Mouse (Mus musculus) left cerebral cortex, adult 18-20 months (tissue): ENCODE measurements around the gene Kansl1. TPM values are rescaled to one million over a fixed set of nuclear protein-coding genes. Genes with fewer than 3 reads are reported as not detected.

Experiments
- DNase-seq, 2 experiments: peaks; one replicate each; pipeline ENCODE4 v3.0.0; 2021 to 2022; ENCODE audit warnings: low spot score in 2 of 2, mixed read lengths in 1 of 2
- total RNA-seq, 2 experiments: library from RNA; stranded (reverse); gene quantifications; 2 replicates each; pipeline ENCODE4 v1.2.3; 2021

Gene Kansl1
- total RNA-seq, 2 experiments from 2014 or later = 76.1 to 79.7 TPM

DNA sequence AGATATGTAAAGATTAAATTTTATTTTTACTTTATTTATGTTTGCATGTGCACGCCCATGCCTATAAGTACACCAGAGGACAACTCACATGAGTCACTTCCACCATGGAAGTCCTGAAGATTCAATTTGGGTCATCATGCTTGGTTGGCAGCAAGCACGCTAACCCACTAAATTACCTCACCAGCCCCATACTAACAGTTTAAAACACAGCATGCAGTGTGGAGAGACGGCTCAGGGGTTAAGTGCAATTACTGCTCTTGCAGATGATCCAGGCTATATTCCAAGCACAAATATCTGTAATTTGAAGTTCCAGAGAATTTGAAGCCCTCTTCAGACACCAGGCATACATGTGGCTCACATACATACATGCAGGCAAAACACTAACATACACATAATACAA, 92.4 kb downstream of the Kansl1 start:
- DNase-seq = no peak

DNA sequence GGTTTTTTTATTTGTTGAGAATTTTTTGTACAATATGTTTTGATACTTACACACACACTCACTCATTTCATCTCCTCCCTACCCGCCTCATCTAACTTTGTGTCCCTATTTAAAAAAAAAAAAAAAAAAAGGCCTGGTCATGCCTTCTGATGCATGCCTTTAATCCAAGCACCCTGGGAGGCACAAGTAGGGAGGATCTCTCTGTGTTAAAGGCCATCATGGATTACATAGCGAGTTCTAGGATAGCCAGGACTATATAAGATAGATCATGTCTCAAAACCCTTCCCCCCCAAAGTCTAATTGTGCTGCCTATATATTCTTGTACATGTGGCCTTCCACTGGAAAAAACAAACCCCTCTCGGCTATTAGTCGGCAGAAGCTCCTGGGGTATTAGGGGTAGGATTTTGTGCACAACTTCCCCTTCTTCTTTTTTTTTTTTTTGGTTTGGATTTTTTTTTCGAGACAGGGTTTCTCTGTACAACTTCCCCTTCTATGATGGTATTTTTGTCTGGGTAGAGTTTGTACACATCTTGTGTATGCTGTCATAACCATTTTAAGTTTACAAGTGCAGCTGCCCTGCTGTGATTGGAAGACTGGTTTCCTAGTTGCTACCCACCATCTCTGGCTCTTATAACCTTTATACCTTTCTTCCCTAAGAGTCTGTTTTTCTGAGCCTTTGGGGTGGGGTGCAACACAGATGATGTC, 101.0 kb downstream of the Kansl1 start:
- no peak for DNase-seq

DNA sequence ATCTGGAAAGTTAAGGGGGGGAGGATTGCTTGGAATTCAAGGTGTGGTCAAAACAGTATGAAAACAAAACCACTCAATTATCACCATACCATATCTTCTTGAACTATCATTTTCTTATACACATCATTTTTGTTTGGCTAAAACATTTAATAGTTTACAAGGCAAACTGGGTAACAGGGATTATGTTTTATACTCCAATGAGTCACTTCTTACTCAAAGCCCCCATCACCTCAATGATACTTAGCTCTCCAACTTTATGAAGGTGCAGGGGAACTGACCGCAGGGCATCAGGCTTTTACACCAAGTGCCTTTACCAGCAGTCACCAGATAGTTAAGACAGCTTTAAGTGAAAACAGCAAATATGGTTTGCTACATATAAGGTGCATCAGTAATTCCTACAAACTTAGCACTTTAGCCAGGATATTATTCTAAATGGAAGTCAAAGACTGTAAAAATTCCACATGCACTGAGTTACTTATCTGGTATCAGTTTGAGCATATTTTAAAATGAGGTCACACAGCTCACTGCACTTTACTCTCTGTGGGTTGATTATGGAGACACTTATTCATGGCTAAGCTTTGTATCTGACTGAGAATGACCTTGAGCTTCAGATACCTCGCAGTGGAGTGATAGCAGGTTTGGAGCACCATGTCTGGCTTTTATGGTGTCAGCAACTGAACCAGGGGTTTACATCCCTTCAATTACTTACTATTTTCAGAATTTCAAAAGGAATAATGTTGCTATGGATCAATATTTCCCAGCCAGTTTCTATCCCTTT, 104.6 kb downstream of the Kansl1 start:
- DNase-seq = no peak

DNA sequence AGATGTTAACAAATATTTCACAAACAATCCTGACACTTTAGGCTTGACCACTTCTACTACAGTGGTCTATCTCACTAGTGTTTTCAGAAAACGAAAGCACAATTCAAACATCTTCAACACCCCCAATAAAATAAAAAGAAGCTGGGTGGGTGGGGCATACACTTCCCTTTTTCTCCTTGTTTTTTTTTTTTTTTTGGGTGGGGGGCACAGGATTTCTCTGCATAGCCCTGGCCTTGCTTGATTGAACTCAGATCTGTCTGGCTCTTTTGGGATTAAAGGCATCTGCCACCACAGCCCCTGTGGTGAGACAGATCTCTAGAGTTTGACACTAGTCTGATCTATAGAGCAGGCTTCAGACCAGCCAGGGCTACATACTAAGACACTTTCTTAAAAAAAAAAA, 106.0 kb downstream of the Kansl1 start:
- DNase-seq = no peak

DNA sequence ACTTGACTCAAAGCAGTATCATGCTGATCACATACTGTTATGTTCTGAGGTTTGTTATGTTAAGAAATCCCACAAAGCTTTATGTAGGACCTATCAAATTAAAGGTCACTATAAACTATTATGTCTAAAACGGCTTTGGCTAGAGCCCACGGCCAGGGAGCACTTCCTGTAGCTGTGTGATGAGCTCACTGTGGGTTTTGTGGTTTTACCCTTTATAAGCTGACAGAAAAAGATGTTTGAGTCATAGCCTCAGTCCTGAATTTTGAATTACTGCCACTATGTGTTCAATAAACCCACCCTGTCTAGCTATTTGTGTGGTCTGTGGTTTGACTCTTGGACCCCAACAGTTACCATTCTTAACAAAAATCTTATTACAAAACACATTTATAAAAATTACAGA, 106.9 kb downstream of the Kansl1 start:
- no peak for DNase-seq

DNA sequence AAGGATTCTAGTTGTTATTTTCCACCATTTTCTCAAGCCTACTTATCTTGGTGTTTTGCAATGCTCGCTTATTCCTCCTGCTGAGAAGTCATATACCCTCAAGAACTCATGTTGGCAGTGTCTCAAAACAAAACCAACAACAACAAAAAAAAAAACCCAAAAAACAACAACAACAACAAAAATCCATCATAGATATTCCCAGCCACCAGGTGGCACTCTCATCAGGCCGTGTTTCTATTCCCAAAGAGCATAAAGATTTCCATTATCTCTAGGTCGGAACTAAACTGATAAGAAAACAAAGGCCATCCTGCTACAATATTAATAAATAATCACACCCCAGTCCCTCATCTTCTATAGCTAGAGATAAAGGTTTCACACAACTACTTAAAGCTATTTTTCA, 121.7 kb downstream of the Kansl1 start:
- DNase-seq = no peak

DNA sequence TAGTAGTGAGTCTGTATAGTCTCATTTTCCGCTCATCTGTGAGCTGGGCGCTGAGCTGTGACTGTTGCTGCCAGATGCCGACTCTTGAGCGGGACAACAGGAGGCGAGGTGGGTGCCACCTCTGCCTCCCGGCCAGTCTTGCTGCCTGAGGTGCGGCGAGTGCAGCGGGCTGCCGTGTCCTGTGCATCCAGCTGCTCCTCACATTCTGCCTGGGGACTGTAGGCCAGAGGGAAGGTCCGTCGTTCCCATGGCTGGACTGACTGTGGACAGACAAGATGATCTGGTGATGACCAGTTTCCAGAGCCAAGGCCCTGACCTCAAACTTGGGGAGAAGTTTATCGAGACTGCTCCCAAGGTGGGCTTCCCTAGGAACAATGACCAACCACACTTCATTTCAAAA, 133.7 kb downstream of the Kansl1 start:
- no peak for DNase-seq

DNA sequence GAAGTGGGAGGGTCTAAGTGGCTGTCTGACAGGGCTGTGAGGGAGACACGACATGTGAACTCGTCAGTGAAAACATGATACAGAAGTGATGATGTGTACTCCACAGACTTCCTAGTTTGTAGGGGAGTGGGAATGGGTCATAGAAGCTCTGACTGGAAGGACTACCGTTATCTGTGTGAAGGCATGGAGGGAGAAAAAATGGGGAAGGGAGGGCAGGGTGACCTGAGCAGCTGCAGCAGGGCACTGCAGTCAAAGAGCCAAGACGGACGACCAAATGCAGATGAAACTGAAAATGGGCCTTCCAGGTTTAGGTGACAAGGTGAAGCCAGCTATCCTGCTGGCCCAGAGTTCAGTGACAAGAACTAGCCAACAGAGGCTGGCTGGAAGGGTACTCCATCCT, 134.5 kb downstream of the Kansl1 start:
- DNase-seq = no peak

DNA sequence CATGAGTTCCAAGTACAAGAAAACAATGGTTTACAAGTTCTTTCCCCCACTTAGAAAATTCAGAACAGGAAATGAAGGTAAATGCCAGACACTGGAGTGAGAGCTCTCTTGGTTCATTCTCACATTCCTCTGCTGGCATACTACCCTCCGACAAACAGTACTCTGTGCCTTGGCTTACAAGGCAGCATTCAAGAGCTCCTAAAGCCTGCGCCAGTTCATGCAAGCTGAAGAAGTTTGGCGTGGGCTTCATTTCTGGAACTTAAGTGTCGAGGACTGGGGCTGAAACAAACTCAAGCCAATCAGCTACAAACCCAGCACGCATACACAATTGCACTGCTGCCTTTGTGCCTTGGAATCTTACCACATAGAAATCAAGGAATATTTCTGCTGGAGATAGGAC, 136.6 kb downstream of the Kansl1 start:
- DNase-seq = no peak

DNA sequence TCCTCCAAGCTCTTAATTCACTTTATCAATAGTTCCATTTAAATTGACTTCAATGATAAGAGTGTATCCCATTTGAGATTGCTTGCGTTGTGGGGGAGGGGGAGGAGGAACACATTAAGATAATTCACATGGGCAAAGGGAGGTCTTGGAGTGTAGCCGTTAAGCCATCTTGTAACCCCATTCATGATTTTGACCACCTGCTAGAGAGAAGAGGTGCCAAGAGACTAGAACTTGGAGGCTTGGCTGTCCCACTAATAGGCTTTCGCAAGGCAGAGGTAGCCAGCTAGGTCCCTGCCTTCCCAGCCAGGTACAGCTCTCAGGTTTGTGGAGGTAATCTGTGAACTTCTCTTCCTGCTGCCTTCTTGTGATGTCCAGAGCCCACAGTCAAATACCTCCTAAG, 137.5 kb downstream of the Kansl1 start:
- no peak for DNase-seq

DNA sequence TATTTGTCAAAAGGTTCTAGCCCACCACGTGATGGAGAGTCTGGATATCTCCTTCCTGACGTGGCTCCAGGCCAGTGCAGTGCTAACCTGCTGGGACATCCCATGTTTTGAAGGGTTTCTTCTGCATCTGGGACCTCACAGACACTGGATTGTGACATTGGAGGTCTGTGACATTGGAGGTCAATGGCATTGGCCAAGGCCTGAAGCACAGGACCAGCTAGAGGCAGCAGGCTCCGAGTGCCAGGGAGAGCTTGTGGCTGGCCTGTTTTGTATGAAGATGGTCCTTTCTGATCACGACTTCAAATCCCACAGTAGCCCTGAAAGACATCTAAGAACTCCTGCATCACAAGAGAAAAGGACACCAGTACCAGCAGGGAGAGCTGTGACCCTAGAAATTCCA, 138.5 kb downstream of the Kansl1 start:
- no peak for DNase-seq

DNA sequence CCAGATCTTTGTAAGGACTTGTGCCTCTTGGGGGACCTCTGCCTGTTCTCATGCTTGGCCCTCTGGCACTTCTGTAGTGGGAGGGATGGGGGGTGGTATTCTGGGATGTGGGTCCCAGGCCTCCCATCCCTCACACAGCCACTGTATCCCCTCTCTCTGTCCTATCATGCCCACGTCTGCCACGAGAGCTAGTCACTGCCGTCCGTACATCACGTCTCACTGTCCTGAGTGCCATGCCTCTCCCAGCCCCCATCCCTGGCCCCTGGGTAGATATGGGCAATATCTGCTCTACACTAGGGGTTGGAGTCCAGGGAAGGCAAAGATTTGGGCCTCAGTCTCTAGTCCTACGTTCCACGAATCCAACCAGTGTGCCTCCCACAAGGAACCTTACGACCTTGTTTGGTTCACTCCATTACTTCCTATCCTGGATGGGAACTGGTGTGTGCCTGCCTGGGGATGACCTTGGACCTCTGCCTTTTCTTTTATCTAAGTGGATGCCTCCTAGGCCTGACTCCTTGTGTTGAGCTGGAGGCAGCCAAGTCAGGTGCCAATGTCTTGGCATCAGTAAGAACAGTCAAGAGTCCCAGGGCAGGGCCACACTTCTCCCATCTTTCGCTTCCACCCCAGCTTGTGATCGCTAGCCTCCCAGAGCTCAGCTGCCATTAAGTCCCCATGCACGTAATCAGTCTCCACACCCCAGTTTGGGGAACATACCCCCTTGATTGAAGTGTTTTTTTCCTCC, 139.3 kb downstream of the Kansl1 start:
- DNase-seq = no peak

DNA sequence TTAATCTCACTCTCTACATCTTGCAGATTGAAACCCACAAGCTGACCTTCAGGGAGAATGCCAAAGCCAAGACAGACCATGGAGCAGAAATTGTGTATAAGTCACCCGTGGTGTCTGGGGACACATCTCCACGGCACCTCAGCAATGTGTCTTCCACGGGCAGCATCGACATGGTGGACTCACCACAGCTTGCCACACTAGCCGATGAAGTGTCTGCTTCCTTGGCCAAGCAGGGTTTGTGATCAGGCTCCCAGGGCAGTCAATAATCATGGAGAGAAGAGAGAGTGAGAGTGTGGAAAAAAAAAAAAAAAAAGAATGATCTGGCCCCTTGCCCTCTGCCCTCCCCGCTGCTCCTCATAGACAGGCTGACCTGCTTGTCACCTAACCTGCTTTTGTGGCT, 140.7 kb downstream of the Kansl1 start:
- no peak for DNase-seq

DNA sequence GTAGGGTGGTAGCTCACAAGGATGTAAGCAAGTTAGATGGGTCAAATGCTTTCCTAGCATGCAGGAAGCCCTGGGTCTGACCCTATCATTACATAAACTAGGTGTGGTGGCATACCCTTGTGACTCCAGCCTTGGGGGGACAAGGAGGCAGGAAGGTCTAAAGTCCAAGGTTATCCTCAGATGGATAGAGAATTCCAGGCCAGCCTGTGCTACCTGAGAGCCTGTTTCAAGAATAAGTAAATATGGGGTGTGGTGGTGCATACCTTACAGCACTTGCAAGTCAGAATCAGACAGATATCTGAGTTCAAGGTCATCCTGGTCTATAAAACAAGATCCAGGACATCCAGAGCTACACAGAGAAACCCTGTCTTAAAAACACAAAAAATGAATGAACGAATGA, 141.2 kb downstream of the Kansl1 start:
- no peak for DNase-seq

DNA sequence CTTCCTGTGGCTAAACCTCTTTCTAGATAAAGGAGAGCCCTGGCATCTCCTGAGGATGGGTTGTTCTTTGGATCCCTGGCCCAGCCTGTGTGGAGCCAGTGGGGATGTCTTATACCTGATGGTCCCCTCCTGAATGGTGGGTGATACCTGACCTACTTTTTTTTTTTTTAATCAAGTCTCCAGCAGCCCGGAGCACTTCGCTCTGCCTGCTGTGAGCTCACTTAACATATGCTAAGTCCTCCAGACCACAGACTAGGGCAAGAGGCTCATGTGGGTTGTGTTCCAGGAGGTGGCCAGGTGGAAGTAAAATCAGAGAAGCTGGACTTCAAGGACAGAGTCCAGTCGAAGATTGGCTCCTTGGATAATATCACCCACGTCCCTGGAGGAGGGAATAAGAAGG, 146.5 kb downstream of the Kansl1 start:
- no peak for DNase-seq

DNA sequence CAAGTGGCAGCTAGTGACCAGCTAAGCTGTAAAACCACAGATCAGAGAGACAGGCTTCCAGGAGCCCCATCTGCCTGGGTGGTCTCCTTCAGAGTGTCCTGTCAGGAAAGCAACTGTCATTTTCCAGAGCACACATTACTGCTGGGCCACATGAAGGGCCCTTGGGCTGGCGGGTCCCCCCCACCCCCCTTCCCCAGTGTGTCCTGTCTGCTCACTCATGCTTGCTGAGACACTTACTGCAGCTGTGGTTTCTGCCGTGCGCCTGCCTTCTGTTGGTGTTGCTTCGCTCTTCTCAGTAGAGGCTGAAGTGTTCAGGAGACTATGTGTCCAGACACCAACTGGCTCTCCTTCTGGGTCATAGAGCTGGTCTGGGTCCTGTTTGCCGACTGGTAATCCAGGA, 148.2 kb downstream of the Kansl1 start:
- DNase-seq = no peak

DNA sequence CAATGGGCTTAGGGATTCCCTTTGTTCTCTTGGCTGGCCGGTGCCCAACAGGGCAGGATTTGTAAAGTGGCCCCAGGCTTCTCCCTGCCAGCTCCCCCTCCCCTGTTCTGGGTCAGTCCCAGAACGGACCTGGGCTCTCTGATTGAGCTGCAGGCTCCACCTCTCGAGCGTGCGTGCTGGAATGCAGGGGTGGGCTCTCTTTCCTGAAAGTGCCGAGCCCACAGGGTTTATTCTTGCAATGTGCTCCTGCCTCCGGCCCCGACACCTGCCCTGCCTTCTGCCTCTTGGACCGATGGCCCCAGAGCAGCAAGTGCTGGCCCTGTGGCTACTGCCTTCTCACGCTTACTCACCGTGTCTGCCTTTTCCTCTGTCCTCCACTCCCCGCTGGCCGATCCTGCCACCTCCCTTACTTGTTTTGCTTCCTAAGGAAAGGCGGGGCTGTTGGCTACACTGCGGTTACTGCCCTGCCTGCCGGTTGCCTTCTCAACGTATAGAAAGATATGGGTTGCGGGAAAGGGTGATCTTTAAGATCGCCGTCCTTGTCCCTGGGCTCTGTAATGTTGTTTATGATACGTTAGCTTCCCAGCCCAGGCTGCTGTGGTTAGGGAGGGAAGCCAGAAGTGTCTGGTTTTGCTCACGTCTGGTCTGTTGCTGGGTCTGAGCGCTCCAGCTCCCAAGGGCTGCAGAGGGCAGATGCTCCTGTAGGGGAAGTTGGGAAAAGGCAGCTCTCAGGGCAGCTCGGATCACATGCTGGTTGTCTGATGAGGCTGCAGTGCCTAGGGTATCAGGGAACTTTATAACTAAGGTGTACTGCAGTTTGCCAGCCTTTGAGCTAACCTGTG, 149.5 kb downstream of the Kansl1 start:
- no peak for DNase-seq

DNA sequence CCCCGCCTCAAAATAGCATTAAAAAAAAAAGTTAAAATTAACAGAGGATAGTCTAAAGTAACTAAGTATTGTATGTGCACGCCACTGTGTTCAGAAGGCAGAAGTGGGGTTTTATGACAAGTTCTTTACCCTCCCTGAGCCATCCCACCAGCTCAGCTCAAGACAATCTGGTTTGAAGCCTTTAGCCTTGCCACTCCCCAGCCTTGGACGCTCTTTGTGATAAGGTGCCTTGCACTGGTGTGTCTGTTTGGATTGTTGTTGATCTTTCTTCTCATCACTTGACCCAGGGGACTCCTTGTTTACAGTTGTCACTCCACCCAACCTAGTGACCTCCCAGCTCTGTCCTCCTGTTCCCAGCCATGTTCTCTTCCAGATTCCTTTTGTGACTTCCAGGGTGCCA, 151.0 kb downstream of the Kansl1 start:
- no peak for DNase-seq

DNA sequence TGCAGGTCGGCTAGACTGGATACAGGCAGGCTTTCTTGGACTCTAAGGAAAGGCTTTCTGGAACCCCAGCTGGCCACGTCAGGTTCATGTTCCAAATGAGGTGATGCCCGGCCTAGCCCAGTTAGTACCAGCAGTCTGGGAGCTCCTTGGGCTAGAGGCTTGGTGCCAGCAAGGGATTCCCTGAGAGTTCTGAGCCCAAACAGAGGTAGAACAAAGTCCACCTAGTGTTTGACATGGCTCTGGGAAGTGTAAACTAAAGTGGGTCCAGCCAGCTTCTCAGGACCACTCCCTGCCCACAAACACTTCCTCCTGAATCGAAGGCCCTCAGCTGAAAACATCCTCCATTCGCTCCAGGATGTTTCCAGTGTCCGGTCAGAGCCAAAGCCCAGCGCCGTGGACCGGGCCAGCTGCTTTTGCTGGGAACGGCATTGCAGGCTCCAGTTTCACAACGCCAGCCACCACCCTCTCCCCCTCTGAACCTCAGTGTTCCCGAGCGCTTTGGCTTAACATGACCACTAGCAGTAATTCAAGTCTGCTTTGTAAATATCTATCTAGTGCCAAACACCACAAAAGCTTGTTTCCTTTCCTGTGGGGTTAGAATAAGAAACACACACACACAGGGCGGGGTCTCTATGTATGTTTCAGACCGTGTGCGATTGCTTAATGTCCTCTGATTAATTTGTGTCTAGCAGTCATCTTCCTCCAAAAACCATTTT, 151.8 kb downstream of the Kansl1 start:
- DNase-seq = no peak

DNA sequence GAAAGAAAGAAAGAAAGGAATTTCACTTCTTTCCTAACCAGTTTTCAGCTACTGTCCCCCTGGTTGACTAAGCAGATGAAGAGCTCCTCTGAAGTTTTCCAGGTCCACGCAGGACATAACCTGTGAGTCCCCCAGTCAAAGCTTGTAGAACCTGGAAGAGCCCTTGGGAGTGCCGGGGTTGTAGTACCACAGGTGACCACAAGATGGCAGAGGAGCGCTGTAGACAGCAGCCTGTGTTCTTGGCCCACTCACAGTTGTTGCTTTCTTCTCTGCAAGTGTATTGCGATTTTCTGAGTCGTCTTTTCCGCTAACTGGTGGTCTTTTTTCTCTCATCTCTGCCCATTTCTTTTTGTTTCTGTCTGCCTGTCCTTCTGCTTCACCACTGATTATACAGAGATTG, 153.0 kb downstream of the Kansl1 start:
- DNase-seq = peak; percentile 78 to 82

DNA sequence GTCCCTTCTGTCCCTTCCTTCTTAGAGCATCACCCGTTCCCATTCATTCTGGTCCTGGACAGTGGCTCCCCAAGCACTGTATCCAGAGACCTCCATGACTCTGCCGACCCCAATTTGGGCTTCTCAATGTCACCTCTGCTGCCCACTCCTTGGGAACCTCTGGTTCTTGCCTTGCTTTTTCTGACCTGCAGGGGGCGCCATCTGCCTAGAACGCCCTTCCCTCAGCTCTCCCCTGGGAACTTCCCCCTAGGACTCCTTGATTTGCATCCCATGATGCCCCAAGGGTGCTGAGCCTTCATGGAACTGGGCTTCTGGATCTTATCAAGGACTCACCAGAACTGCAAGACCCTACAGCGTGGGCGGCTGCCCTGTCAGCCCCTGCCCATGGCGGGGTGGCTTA, 157.0 kb downstream of the Kansl1 start:
- DNase-seq = no peak
